Mouse (Mus musculus): ENCODE measurements around the gene Emilin2.

DNA sequence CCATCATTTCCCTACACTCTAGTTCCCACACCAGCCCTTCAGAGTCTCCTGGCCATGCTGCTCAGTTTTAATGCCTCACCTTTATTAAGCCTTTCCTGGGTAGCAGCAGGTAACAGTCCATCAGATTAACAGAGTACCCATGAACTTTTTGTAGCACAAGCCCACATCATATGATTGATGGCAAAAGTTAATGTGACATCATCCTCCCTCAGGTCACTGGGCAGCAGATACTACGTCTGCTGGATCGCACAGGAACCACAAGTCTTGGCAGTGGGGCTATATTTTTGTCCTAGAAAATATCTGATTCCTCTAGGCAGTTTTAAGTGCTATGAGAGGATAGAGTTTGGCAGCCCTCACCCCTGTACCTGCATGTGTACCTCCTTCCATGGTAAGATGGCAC lies 61.7 kb downstream of the Emilin2 start:
- no peak for TF ChIP-seq POLR2A (IDR thresholded peaks at IDR 0.05; ENCODE audit: low read depth, low read length)
- no peak for TF ChIP-seq CTCF (IDR thresholded peaks at IDR 0.05; ENCODE audit: extremely low read depth, insufficient read length, insufficient replicate concordance, low read depth, low read length)

All from small intestine, adult 2 months (tissue).